Mouse (Mus musculus) E14TG2a.4 (cell line): ENCODE measurements at regions not wholly inside any gene's neighbourhood (a gene's known extent, or its start where the extent isn't known, plus 50 kb on each side); places are given as distances from the start of the nearest gene placed in this dataset.

Source experiments
- CTCF ChIP-seq: conservative IDR thresholded peaks from 2 replicates; pipeline ENCODE4 v1.5.1; 2014; ENCODE audit warnings: low read length
- POU5F1 ChIP-seq: IDR thresholded peaks from 2 replicates; pipeline ENCODE4 v1.6.1; 2014; ENCODE audit warnings: low read length, borderline replicate concordance

- TF ChIP-seq POU5F1 (no peak), CTCF (no peak)
These were observed 559.7 kb downstream of the Klhl13 start for GRCm38 (mm10) chrX:22805184-22805583.
